Mouse (Mus musculus) ES-E14 (cell line): ENCODE measurements around the gene Tmem150a.

Experiments
- CHD2 ChIP-seq: IDR thresholded peaks from 2 replicates; pipeline ENCODE4 v1.6.1; 2014; ENCODE audit warnings: mild to moderate bottlenecking, low read depth, low read length, inconsistent platforms
- HCFC1 ChIP-seq: IDR thresholded peaks from 2 replicates; pipeline ENCODE4 v1.6.1; 2012; ENCODE audit warnings: low read length, inconsistent platforms, borderline replicate concordance; ENCODE audit not compliant: insufficient read depth
- MAFK ChIP-seq: IDR thresholded peaks from 2 replicates; pipeline ENCODE4 v1.6.1; 2014; ENCODE audit warnings: mild to moderate bottlenecking, low read depth, low read length, inconsistent platforms; ENCODE audit not compliant: insufficient read depth
- ZC3H11A ChIP-seq: IDR thresholded peaks from 2 replicates; pipeline ENCODE4 v1.6.1; 2012; ENCODE audit warnings: low read depth, mild to moderate bottlenecking, inconsistent platforms, low read length, borderline replicate concordance

DNA sequence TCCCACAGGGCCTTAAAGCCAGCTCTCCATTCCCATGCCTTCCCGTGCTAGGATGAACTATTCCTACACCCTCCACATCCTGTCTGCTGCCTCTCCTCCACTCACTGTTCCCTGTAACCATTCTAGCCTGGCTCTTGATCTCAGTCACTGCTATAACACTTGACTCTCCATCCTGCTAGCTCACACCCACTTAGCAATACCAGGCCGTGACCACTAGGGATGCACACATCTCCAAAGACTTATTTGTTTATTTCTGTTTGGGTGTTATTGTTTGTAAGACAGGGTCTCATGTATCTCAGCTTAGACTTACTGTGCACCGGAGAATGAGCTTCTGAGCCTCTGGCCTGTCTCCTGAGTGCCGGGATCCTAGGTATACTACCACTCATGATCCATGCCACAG, 14.3 kb downstream of the Tmem150a start:
- TF ChIP-seq MAFK (no peak), ZC3H11A (no peak), HCFC1 (no peak), CHD2 (no peak)
